Mouse (Mus musculus) heart, embryonic 11.5 days (tissue): ENCODE measurements around the gene Ryr3. TPM values are rescaled to one million over a fixed set of nuclear protein-coding genes. Genes with fewer than 3 reads are reported as not detected.

Experiments used
- ATAC-seq: fragments of 200-750 bp; cut with Nextera tagmentation; replicated peaks from 2 replicates; pipeline ENCODE4 v1.8.0; 2017; ENCODE audit warnings: moderate library complexity; ENCODE audit not compliant: insufficient number of reproducible peaks, low FRiP score, low TSS enrichment
- H3K27ac ChIP-seq: fragments of 300-500 bp; sonication (generic); 2 replicates; pipeline ENCODE4 v1.5.1; 2014; ENCODE audit warnings: mild to moderate bottlenecking, low read depth, low read length
- H3K27me3 ChIP-seq: fragments of 300-500 bp; sonication (generic); 2 replicates; pipeline ENCODE4 v1.6.1; 2014; ENCODE audit warnings: mild to moderate bottlenecking, low read length, mixed read lengths; ENCODE audit not compliant: control insufficient read depth, insufficient read depth
- H3K36me3 ChIP-seq: fragments of 300-500 bp; sonication (generic); 2 replicates; pipeline ENCODE4 v1.6.1; 2014; ENCODE audit warnings: mild to moderate bottlenecking, low read length, moderate library complexity, mixed read lengths; ENCODE audit not compliant: control insufficient read depth, insufficient read depth
- H3K4me1 ChIP-seq: fragments of 300-500 bp; sonication (generic); 2 replicates; pipeline ENCODE4 v1.6.1; 2014; ENCODE audit warnings: low read length; ENCODE audit not compliant: control insufficient read depth, insufficient read depth
- H3K4me2 ChIP-seq: fragments of 300-500 bp; sonication (generic); 2 replicates; pipeline ENCODE4 v1.6.1; 2014; ENCODE audit warnings: mild to moderate bottlenecking, moderate library complexity
- H3K4me3 ChIP-seq: fragments of 300-500 bp; sonication (generic); 2 replicates; pipeline ENCODE4 v1.5.1; 2014; ENCODE audit warnings: low read depth, low read length
- H3K9ac ChIP-seq: fragments of 300-500 bp; sonication (generic); 2 replicates; pipeline ENCODE4 v1.6.1; 2014; ENCODE audit warnings: mild to moderate bottlenecking, low read depth, low read length, moderate library complexity
- H3K9me3 ChIP-seq: fragments of 300-500 bp; sonication (generic); replicated peaks from 2 replicates; pipeline ENCODE4 v1.6.1; 2016; ENCODE audit warnings: low read length; ENCODE audit not compliant: control insufficient read depth
- WGBS: fragments of 180-500 bp; shearing (Covaris S2); extraction: QIAGEN DNeasy Blood & Tissue Kit; methylation state at CpG from one replicate; pipeline ENCODE4 v1.1.7; 2014; ENCODE audit not compliant: insufficient replicate concordance; 5-methylcytosine and 5-hydroxymethylcytosine counted together
- polyA plus RNA-seq: library from polyadenylated mRNA; unstranded; fragments of >200 nt; fragmentation: Nextera tagmentation; extraction: Ambion mirVana; gene quantifications from 2 replicates; pipeline ENCODE4 v1.2.1, GENCODE M21; 2014

The Ryr3 gene
- polyA plus RNA-seq, 1 experiment from 2014 or later, result 5.5 TPM

GRCm38 (mm10) chr2:112913796-112914195 is 303.1 kb downstream of the Ryr3 start:
- Histone ChIP-seq H3K27me3 (no peaks in the 10 kb centered on the region), H3K4me2 (no peak overlapping the region), H3K36me3 (no peaks in the 10 kb centered on the region), H3K9ac (no peak overlapping the region), H3K4me3 (no peak overlapping the region), H3K27ac (no peak overlapping the region), H3K4me1 (no peaks in the 10 kb centered on the region), H3K9me3 (no peaks in the 10 kb centered on the region)
- ATAC-seq, result no peak

GRCm38 (mm10) chr2:112912611-112913010 is 304.3 kb downstream of the Ryr3 start:
- no peak overlapping the region for H3K27ac ChIP-seq
- H3K4me2 ChIP-seq, result no peak overlapping the region
- no peaks in the 10 kb centered on the region for H3K4me1 ChIP-seq
- no peak overlapping the region for H3K4me3 ChIP-seq
- no peaks in the 10 kb centered on the region for H3K27me3 ChIP-seq
- ATAC-seq, result no peak
- H3K9ac ChIP-seq, result no peak overlapping the region
- no peaks in the 10 kb centered on the region for H3K9me3 ChIP-seq
- H3K36me3 ChIP-seq, result no peaks in the 10 kb centered on the region

- 74% methylated on average over 4 of the region's 4 CpGs for WGBS
- ATAC-seq, result no peak
- Histone ChIP-seq H3K9me3 (no peaks in the 10 kb centered on the region), H3K4me1 (no peaks in the 10 kb centered on the region), H3K4me3 (no peak overlapping the region), H3K4me2 (no peak overlapping the region), H3K9ac (no peak overlapping the region), H3K27ac (no peak overlapping the region), H3K36me3 (no peaks in the 10 kb centered on the region), H3K27me3 (no peaks in the 10 kb centered on the region)
Measured at GRCm38 (mm10) chr2:112910579-112910978, 306.3 kb downstream of the Ryr3 start.

- ATAC-seq, result no peak
- Histone ChIP-seq H3K27me3 (no peaks in the 10 kb centered on the region), H3K9me3 (no peaks in the 10 kb centered on the region), H3K4me2 (no peak overlapping the region), H3K4me1 (no peaks in the 10 kb centered on the region), H3K4me3 (no peak overlapping the region), H3K9ac (no peak overlapping the region), H3K27ac (no peak overlapping the region), H3K36me3 (no peaks in the 10 kb centered on the region)
- WGBS, result 78% methylated on average over 4 of the region's 4 CpGs
Measured at GRCm38 (mm10) chr2:112909142-112909541, 307.8 kb downstream of the Ryr3 start.

DNA sequence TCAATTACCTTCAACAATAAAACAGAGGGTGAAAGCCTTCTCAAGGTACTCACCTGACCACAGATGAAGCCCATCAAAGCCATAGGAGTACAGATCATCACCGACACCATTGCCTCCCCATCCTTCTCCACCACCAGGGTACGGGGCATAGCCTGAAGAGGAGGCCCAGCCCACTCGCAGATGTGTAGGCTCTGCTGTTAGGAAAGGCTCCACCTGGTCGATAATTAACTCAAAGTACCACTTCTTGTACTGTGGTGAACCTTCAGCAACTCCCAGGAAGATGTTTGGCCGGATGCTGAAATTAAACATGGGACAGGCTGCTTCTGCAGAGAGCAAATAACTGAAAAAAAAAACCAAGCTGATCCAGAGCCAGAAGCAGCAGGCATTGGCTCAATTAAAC is 316.1 kb downstream of the Ryr3 start:
- H3K9ac ChIP-seq, result no peak overlapping the region
- no peak for ATAC-seq
- H3K27me3 ChIP-seq, result no peaks in the 10 kb centered on the region
- H3K36me3 ChIP-seq, result no peaks in the 10 kb centered on the region
- no peaks in the 10 kb centered on the region for H3K9me3 ChIP-seq
- H3K27ac ChIP-seq, result no peak overlapping the region
- WGBS, result 75% methylated on average over 5 of the region's 5 CpGs
- H3K4me3 ChIP-seq, result no peak overlapping the region
- no peak overlapping the region for H3K4me2 ChIP-seq
- H3K4me1 ChIP-seq, result no peaks in the 10 kb centered on the region

DNA sequence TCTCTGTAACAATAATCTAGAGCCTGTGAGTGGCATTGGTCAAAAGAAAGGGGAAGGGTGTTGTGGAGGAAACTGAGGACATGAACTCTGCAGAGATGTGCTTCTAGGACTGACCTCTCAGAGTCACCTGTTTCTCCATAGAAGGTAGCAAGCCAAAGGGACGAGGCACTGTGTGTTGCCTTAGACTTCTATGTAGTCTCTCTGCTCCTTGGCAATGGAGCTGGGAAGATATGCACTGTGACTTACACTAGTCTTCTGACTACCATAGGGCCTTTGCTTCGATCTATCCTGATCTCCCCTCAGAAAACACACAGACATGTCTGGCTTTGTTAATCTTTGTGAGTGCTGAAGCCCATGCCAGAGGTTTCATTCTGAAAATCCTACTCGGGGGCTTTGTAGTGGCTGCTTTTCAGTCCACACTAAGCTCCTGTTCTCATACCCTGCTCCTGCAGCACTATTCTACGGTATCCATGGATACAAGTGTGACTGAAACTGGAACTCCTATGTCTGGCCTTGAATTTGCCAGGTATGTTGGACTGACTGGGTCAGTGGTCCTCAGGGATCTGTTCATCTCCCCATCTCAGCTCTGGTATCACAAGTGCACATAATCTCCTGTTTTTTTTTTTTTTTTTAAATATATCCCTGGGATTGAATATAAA is 332.3 kb downstream of the Ryr3 start:
- no peaks in the 10 kb centered on the region for H3K36me3 ChIP-seq
- H3K4me3 ChIP-seq, result no peak overlapping the region
- H3K4me1 ChIP-seq, result no peaks in the 10 kb centered on the region
- H3K4me2 ChIP-seq, result no peak overlapping the region
- no peaks in the 10 kb centered on the region for H3K9me3 ChIP-seq
- ATAC-seq, result no peak
- H3K9ac ChIP-seq, result no peak overlapping the region
- 73% methylated on average over 4 of the region's 4 CpGs for WGBS
- no peaks in the 10 kb centered on the region for H3K27me3 ChIP-seq
- H3K27ac ChIP-seq, result no peak overlapping the region

- H3K36me3 ChIP-seq, result no peaks in the 10 kb centered on the region
- no peak for ATAC-seq
- H3K4me1 ChIP-seq, result no peaks in the 10 kb centered on the region
- H3K27ac ChIP-seq, result no peak overlapping the region
- H3K4me3 ChIP-seq, result no peak overlapping the region
- 85% methylated on average over 2 of the region's 2 CpGs for WGBS
- H3K27me3 ChIP-seq, result no peaks in the 10 kb centered on the region
- H3K4me2 ChIP-seq, result no peak overlapping the region
- no peaks in the 10 kb centered on the region for H3K9me3 ChIP-seq
- no peak overlapping the region for H3K9ac ChIP-seq
Measured at GRCm38 (mm10) chr2:112881805-112882204, 335.1 kb downstream of the Ryr3 start.

DNA sequence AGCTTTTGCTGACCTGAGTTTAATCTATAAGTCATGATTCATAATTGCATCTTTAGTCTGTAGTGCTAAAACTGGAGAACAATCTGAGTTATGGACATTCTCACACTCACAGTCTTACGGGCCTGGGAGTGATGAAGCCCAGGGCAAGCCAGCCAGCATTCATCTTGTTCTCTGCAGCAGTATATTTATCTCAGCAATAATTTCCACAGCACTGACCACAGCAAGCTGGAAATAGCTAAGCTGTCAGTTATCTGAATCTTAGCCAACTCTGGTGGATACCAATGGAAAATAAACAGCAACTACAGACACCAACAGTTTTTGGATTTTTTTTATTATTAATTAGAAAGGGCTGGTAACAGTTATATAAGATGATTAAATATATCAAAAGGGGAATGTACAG is 335.5 kb downstream of the Ryr3 start:
- H3K27ac ChIP-seq, result no peak overlapping the region
- no peak overlapping the region for H3K4me2 ChIP-seq
- no peaks in the 10 kb centered on the region for H3K4me1 ChIP-seq
- WGBS, result 68% methylated on average over 1 of the region's 1 CpGs
- ATAC-seq, result no peak
- H3K27me3 ChIP-seq, result no peaks in the 10 kb centered on the region
- no peak overlapping the region for H3K9ac ChIP-seq
- H3K9me3 ChIP-seq, result no peaks in the 10 kb centered on the region
- H3K4me3 ChIP-seq, result no peak overlapping the region
- no peaks in the 10 kb centered on the region for H3K36me3 ChIP-seq

DNA sequence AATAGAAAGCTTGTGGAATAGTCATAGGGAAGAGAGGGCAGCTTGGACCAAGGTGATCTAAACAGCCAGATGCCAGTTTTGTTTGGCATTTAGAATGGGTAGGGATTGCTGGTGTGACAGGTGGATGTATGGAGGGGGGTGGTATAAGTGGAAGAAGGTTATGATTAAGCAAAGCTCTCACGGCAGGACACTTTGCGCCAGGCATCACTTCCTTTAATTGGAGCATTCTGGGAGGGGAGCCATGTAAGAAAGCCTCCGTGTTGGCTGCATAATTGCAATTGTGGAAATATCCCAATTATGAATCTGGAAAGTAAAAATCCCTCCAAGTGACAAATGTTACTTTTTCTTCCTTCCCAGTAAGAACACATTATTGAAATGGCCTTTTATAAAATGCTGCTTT is 339.5 kb downstream of the Ryr3 start:
- H3K27me3 ChIP-seq, result no peaks in the 10 kb centered on the region
- no peak for ATAC-seq

More for the DNA sequence above, 339.5 kb downstream of the Ryr3 start:
- Histone ChIP-seq H3K4me2 (no peak overlapping the region), H3K4me1 (no peaks in the 10 kb centered on the region), H3K27ac (no peak overlapping the region), H3K36me3 (no peaks in the 10 kb centered on the region), H3K9ac (no peak overlapping the region), H3K9me3 (no peaks in the 10 kb centered on the region), H3K4me3 (no peak overlapping the region)
- WGBS, result 78% methylated on average over 3 of the region's 3 CpGs
